Mouse (Mus musculus): ENCODE data around the gene Ier5l.

- TF ChIP-seq GATA1 (IDR thresholded peaks at IDR 0.05; ENCODE audit: borderline replicate concordance, low read length) (no peak), FLI1 (IDR thresholded peaks at IDR 0.05; ENCODE audit: low read length) (no peak)
These were observed 34.4 kb downstream of the Ier5l start for GRCm38 (mm10) chr2:30439631-30440030.
